Mouse (Mus musculus): Measurements from ENCODE around the gene Tap2. TPM values are rescaled to one million over a fixed set of nuclear protein-coding genes. Genes with fewer than 3 reads are reported as not detected.
A peak's percentile ranks its signal among the peaks of the same experiment; 100 is the strongest.

The Tap2 gene
- total RNA-seq (2022): 10 to 100 TPM; 10.2 to 18.0 (median 16.3) TPM

- DNase-seq (ENCODE audit: low spot score in 2 of 2): no peak
These were observed at the start of gene Tap2 for GRCm38 (mm10) chr17:34203444-34203843. Tap2 (plus strand) TSS chr17:34203527.

DNA sequence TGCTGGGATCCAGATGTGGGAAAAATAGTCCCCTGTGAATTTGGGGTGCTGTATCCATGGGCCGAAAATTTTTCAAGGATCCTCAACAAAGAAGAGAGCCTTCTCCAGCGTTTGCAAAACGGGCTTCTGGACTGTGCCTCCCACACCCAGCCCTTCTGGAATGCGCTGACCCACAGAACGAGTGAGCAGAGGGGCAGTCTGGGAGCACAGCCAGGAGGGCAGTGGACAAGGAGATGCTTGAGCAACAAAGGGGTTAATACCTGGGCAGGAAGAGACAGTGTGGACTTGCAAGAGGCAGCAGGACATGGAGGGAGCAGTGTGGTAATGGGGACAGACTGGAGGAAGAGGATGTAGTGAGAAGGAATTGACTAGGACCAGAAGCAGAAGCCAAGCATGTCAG is 47.8 kb upstream of the Tap2 start:
- no peak for DNase-seq (ENCODE audit: low spot score in 2 of 2)

DNA sequence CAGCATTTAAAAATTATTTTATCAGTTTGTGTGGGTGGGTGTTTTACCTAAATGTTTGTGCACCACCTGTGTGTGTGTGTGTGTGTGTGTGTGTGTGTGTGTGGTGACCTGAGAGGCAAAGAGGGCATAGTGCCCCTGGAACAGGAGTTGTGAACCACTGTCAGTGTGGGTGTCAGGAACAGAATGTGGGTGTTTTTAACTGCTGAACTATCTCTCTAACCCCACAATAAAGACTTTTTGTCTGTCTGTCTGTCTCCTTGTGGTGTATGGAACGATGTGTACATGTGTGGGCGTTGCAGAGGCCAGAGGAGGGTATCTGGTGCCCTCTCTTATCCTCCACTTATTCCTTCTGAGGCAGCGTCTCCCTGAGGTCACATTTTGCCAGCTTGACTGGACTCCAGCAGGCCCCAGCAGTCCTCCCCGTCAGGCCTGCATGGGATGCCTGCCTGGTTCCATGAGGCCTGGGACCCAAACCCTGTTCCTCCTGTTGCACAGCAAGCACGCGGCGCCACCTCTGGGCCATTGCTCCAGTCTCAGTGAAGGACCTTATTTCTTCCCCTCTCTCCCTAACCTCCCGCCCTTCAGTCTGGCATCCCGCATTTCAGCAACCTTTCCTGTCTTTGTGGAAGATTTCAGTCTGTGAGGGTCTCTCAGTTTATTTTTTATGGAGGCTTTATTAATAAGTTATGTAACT is 39.0 kb upstream of the Tap2 start:
- DNase-seq (ENCODE audit: low spot score in 2 of 2): no peak

DNA sequence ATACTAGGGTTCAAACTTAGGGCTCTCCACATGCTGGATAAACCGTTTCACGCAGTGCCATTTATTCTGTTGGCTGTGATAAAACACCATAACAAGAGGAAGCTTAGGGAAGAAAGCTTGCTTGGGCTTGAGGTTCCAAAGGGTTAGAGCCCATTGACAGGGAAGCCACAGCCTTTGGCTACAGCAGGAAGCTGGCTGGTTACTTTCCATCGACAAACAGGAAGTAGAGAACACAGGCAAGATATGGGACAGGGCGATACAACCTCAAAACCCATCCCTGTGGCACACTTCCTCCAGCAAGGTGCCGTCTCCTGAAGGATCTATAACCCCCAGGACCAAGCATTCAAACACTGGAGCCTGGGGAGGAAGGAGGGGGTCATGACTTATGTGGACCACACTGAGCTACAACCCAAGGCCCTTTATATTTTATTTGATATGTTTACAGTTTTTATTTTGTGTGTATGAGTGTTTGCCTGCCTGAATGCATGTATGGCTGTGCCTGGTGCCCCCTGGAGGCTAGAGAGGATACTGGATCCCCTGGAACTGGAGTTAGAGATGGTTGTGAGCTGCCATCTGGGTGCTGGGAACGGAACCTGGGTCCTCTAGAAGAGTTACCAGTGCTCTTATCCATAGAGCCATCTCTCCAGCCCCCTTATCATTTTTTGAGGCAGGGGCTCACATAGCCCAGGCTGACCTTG is 38.1 kb upstream of the Tap2 start:
- DNase-seq (ENCODE audit: low spot score in 2 of 2): no peak

- no peak for DNase-seq (ENCODE audit: low spot score in 2 of 2)
These were observed 34.0 kb upstream of the Tap2 start for GRCm38 (mm10) chr17:34169279-34169678.

DNA sequence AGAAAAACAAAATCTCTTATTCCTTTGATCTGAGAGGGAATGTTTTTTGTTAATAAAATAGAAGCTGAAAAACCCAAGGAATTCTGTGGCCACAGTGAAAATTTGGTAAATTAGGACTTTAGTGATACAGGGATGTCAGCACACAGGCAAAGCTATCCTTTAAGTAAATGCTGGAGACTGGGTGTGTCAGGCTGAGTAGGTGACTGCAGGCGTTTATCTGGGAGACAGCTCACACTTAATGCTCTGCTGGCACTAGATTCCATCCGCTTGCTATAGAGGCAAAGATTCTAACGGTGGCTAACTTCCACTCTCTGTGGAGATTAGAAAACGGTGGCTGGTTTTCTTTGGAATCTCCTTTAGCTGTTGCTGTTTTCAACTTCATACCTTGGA is 32.8 kb upstream of the Tap2 start:
- DNase-seq (ENCODE audit: low spot score in 2 of 2): no peak

DNA sequence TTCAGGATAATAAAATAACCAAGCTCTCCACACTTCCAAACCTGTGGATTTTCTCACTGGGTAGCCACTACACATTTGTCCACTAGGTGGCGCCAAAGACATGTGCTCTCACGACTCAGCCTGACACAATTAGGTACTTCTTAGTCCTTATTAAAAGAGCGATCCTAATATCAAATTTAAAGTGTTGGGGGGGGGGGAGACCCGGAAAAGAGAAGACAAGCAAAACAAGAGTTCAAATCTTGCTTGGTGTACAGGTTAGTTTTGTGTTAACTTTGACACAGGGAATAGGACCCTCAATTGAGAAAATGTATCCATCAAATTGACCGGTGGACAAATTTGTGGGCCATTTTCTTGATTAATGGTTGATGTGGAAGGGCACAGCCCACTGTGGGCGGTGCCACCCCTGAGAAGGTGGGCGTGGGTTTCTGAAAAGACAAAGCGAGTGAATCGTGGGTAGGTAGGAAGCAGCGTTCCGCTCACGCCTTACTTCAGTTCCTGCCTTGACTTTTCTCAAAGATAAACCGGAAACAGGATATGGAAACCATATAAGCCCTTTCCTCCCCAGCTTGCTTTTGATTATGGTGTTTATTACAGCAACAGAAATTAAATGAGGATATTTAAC is 32.3 kb upstream of the Tap2 start:
- DNase-seq (ENCODE audit: low spot score in 2 of 2): peak; percentile 30 to 65

GRCm38 (mm10) chr17:34172528-34172927 is 30.8 kb upstream of the Tap2 start:
- DNase-seq (ENCODE audit: low spot score in 2 of 2): no peak

DNA sequence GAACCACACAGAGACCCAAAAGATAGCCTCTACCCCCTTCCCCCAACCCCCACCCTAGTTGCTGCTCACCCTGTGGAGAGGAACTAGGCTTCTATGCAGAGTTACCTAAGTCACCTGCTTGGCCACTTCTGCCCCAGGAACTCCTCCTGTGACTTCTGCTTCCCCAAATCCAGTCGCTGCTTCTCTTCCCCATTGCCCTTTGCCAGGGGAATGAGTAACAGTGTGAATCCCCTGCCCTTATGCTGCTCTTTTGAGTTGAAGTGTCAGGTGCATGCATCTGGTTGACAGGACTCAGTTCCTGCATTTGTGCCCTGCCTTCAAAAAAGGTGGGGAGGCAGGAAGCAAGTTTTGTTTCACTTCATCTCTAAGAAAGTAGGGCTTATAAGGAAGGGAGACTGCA is 29.3 kb upstream of the Tap2 start:
- DNase-seq (ENCODE audit: low spot score in 2 of 2): no peak

DNA sequence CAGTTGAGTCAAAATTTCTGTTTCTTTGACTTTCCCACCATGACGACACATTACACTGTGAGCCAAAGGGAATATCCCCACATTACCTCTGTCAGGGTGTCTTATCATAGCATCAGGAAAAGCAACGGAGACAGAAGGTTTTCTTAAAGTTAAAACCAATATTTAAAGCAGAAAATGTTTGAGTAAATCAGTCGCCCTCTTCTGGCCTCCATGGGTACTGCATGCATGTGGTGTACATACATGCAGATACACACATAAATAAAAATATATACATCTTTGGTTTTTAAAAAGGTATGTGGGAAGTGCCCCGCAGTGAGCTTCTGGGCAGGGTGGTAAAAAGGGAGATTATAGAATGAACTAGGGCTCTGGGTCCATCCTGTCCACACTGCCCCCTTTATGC is 26.1 kb upstream of the Tap2 start:
- no peak for DNase-seq (ENCODE audit: low spot score in 2 of 2)

- DNase-seq (ENCODE audit: low spot score in 2 of 2): no peak
These were observed 24.3 kb upstream of the Tap2 start for GRCm38 (mm10) chr17:34179019-34179418.

DNA sequence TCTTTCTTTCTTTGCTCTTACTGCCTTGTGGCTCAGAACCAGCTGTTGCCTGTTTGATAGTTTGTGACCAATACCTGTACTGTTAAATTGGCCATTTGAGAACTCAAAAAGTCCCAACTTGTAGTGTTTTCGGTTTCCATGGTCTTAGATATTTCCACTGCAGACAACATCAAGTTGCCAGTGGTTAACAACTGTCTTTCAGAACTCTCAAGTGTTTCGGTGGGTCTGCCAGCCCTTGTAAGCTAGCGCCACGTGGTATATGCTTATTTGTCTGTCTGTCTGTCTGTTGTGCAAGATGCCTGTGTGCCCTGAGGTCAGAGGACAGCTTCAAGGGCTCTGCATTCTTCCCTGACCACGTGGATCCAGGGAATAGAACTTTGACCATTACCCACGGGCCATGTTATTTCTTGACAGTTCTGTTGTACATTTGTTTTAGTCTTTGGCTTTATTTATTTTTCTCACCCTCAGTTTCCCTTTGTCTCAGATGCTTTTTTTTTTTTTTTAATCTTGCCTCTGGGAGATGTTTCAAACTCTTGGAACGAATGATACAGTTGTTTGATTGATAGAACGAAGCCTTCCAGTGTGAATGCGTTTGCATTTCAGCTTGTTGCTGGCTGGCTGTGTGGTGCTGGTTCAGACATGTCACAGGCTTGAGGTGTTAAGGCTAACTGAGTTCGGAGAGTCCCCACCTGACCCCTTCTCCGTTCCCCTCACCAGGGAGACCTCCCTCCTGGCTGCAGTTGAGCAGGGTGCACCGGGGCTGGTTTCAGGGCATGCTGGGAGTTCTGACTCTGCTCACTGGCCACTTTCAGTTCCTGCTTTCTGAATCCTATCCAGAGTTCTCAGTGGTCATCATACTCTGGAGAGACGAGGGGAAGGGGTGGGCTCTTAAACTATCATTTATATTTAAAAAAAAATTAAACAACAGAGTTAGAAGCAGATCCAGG is 23.1 kb upstream of the Tap2 start:
- DNase-seq (ENCODE audit: low spot score in 2 of 2): no peak

GRCm38 (mm10) chr17:34183564-34184219 is 19.6 kb upstream of the Tap2 start:
- no peak for DNase-seq (ENCODE audit: low spot score in 2 of 2)

GRCm38 (mm10) chr17:34185526-34185925 is 17.8 kb upstream of the Tap2 start:
- no peak for DNase-seq (ENCODE audit: low spot score in 2 of 2)

DNA sequence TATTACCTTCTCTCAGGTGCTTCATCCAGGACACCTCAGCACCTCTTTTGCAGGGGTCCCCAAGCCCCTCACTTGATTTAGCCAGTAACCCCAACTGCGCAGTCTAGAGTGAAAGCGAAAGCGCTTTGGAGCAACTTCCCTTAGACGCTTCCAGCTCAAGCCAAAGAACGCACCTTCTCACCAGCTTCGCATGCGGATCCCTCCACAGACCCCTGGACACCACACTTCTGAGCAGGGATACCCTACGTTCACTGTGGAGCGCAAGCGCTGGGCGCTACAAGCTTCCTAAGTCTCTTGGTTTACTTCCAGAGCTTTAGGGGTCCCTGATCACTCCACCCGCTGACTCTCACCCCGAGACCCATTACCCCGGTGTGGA is 16.5 kb upstream of the Tap2 start:
- DNase-seq (ENCODE audit: low spot score in 2 of 2): no peak

DNA sequence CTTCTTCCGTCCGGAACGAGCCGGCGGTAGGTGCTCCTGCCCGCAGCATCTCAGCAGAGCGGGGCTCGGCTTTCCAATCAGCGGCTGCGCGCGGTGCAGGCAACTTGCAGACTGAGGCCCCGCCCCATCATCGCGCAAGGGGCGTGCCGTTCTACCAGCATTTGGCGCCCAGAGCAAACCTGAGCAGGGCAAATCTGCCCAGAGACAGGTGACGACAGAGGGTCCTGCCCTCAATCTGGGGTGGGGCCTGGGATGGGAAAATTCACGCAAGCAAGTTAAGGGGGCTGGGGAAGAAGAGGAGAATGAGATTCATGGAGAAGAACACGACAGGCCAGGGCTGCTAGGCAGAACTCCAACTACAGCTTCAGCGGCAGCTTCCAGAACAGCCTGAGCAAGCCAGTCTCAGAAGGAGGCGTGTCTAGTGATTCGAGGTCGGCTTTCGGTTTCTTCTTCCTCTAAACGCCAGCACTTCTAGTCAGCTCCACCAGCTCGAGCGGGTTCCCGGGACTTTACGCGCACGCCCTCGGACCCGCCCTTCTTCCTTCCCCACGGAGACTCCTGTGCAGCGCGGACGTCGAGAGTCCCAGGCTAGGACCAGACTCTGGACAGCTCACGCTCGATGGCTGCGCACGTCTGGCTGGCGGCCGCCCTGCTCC is 15.9 kb upstream of the Tap2 start, which contains the start of the genes Tap1 and Psmb9:
Gene Tap1, plus strand, starts transcription at position 293 of the 656 bp plus-strand sequence.
Gene Psmb9, minus strand, starts transcription at position 504 of the 656 bp plus-strand sequence.
- peak; percentile 90 to 93 for DNase-seq (ENCODE audit: low spot score in 2 of 2)

DNA sequence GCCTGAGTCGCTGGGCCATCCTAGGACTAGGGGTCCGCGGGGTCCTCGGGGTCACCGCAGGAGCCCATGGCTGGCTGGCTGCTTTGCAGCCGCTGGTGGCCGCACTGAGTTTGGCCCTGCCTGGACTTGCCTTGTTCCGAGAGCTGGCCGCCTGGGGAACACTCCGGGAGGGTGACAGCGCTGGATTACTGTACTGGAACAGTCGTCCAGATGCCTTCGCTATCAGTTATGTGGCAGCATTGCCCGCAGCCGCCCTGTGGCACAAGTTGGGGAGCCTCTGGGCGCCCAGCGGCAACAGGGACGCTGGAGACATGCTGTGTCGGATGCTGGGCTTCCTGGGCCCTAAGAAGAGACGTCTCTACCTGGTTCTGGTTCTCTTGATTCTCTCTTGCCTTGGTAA is 15.3 kb upstream of the Tap2 start:
- DNase-seq (ENCODE audit: low spot score in 2 of 2): no peak

GRCm38 (mm10) chr17:34188986-34189385 is 14.3 kb upstream of the Tap2 start:
- no peak for DNase-seq (ENCODE audit: low spot score in 2 of 2)

DNA sequence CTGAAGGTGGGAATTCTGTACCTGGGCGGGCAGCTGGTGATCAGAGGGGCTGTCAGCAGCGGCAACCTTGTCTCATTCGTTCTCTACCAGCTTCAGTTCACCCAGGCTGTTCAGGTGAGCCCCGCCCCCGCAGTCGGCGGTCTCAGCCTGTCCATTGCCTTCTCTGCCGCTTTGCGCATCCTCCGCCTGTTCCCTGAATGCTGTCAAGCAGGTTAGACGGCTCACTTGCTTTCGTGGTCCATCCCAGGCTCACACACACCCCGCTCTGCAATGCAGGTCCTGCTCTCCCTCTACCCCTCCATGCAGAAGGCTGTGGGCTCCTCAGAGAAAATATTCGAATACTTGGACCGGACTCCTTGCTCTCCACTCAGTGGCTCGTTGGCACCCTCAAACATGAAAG is 10.5 kb upstream of the Tap2 start:
- DNase-seq (ENCODE audit: low spot score in 2 of 2): no peak

- no peak for DNase-seq (ENCODE audit: low spot score in 2 of 2)
These were observed 9.9 kb upstream of the Tap2 start for GRCm38 (mm10) chr17:34193468-34193867.
